Mouse (Mus musculus): ENCODE measurements around the gene 5330417C22Rik. TPM values are rescaled to one million over a fixed set of nuclear protein-coding genes. Genes with fewer than 3 reads are reported as not detected.
A peak's percentile ranks its signal among the peaks of the same experiment; 100 is the strongest.

Gene 5330417C22Rik
- total and polyA plus RNA-seq, 2 experiments from 2014 or later = 10.7 to 17.3 TPM

- TF ChIP-seq CTCF (IDR thresholded peaks at IDR 0.05; ENCODE audit: low read depth) = peak; percentile 66
- DNase-seq (ENCODE audit: low spot score) (no peak), ATAC-seq (no peak)
- WGBS = 88% methylated on average over 6 of the region's 6 CpGs
- Histone ChIP-seq H3K4me1 (ENCODE audit: insufficient read depth, low read length) (no peaks in the 10 kb centered on the region), H3K36me3 (ENCODE audit: insufficient read depth, low read length) (no peaks in the 10 kb centered on the region), H3K27ac (no peak overlapping the region), H3K4me2 (ENCODE audit: low read depth, low read length) (no peak overlapping the region), H3K9ac (replicated peaks; ENCODE audit: low read length) (no peak overlapping the region), H3K4me3 (ENCODE audit: low read length) (no peak overlapping the region), H3K9me3 (ENCODE audit: low read length) (no peaks in the 10 kb centered on the region), H3K27me3 (ENCODE audit: insufficient read depth, low read length) (no peaks in the 10 kb centered on the region)
Measured at GRCm38 (mm10) chr3:108466425-108466824, 69.9 kb downstream of the 5330417C22Rik start.

GRCm38 (mm10) chr3:108458866-108459265, 77.5 kb downstream of the 5330417C22Rik start:
- no peak overlapping the region for H3K4me3 ChIP-seq (ENCODE audit: low read length)

GRCm38 (mm10) chr3:108458380-108458779, 78.0 kb downstream of the 5330417C22Rik start:
- DNase-seq (ENCODE audit: low spot score) = no peak
- H3K27ac ChIP-seq = no peak overlapping the region
- H3K27me3 ChIP-seq (ENCODE audit: insufficient read depth, low read length) = no peaks in the 10 kb centered on the region
- H3K36me3 ChIP-seq (ENCODE audit: insufficient read depth, low read length) = no peaks in the 10 kb centered on the region
- H3K4me2 ChIP-seq (ENCODE audit: low read depth, low read length) = no peak overlapping the region
- H3K9me3 ChIP-seq (ENCODE audit: low read length) = no peaks in the 10 kb centered on the region
- no peak overlapping the region for H3K4me3 ChIP-seq (ENCODE audit: low read length)
- H3K4me1 ChIP-seq (ENCODE audit: insufficient read depth, low read length) = no peaks in the 10 kb centered on the region
- no peak overlapping the region for H3K9ac ChIP-seq (replicated peaks; ENCODE audit: low read length)
- 60% methylated on average over 14 of the region's 14 CpGs for WGBS
- ATAC-seq = no peak
- TF ChIP-seq CTCF (IDR thresholded peaks at IDR 0.05; ENCODE audit: low read depth) = no peak

More at GRCm38 (mm10) chr3:108458866-108459265, 77.5 kb downstream of the 5330417C22Rik start:
- no peaks in the 10 kb centered on the region for H3K27me3 ChIP-seq (ENCODE audit: insufficient read depth, low read length)
- no peaks in the 10 kb centered on the region for H3K36me3 ChIP-seq (ENCODE audit: insufficient read depth, low read length)
- 49% methylated on average over 10 of the region's 10 CpGs for WGBS
- H3K4me2 ChIP-seq (ENCODE audit: low read depth, low read length) = no peak overlapping the region
- no peak overlapping the region for H3K27ac ChIP-seq
- H3K9ac ChIP-seq (replicated peaks; ENCODE audit: low read length) = no peak overlapping the region
- H3K9me3 ChIP-seq (ENCODE audit: low read length) = no peaks in the 10 kb centered on the region
- peak; percentile 38 for DNase-seq (ENCODE audit: low spot score)
- no peaks in the 10 kb centered on the region for H3K4me1 ChIP-seq (ENCODE audit: insufficient read depth, low read length)
- TF ChIP-seq CTCF (IDR thresholded peaks at IDR 0.05; ENCODE audit: low read depth) = no peak
- no peak for ATAC-seq

GRCm38 (mm10) chr3:108454172-108454571, 82.2 kb downstream of the 5330417C22Rik start:
- Histone ChIP-seq H3K36me3 (ENCODE audit: insufficient read depth, low read length) (no peaks in the 10 kb centered on the region), H3K27me3 (ENCODE audit: insufficient read depth, low read length) (no peaks in the 10 kb centered on the region), H3K9ac (replicated peaks; ENCODE audit: low read length) (no peak overlapping the region), H3K27ac (no peak overlapping the region), H3K4me1 (ENCODE audit: insufficient read depth, low read length) (no peaks in the 10 kb centered on the region), H3K4me2 (ENCODE audit: low read depth, low read length) (no peak overlapping the region), H3K9me3 (ENCODE audit: low read length) (no peaks in the 10 kb centered on the region), H3K4me3 (ENCODE audit: low read length) (no peak overlapping the region)
- ATAC-seq (no peak), DNase-seq (ENCODE audit: low spot score) (no peak)
- TF ChIP-seq CTCF (IDR thresholded peaks at IDR 0.05; ENCODE audit: low read depth) = no peak
- WGBS = 71% methylated on average over 1 of the region's 1 CpGs

GRCm38 (mm10) chr3:108451969-108452368, 84.4 kb downstream of the 5330417C22Rik start:
- 83% methylated on average over 2 of the region's 2 CpGs for WGBS
- Histone ChIP-seq H3K4me2 (ENCODE audit: low read depth, low read length) (no peak overlapping the region), H3K27ac (no peak overlapping the region), H3K4me3 (ENCODE audit: low read length) (no peak overlapping the region), H3K4me1 (ENCODE audit: insufficient read depth, low read length) (no peaks in the 10 kb centered on the region), H3K36me3 (ENCODE audit: insufficient read depth, low read length) (no peaks in the 10 kb centered on the region), H3K9ac (replicated peaks; ENCODE audit: low read length) (no peak overlapping the region), H3K9me3 (ENCODE audit: low read length) (no peaks in the 10 kb centered on the region), H3K27me3 (ENCODE audit: insufficient read depth, low read length) (no peaks in the 10 kb centered on the region)
- TF ChIP-seq CTCF (IDR thresholded peaks at IDR 0.05; ENCODE audit: low read depth) = no peak
- DNase-seq (ENCODE audit: low spot score) (no peak), ATAC-seq (no peak)

GRCm38 (mm10) chr3:108445366-108445705, 91.0 kb downstream of the 5330417C22Rik start:
- H3K36me3 ChIP-seq (ENCODE audit: insufficient read depth, low read length) = no peaks in the 10 kb centered on the region
- peak overlapping the region; percentile 91 for H3K27ac ChIP-seq
- DNase-seq (ENCODE audit: low spot score) (no peak), ATAC-seq (peak; percentile 43; the same call in 1 of the 2 replicates)
- H3K9me3 ChIP-seq (ENCODE audit: low read length) = no peaks in the 10 kb centered on the region
- H3K4me1 ChIP-seq (ENCODE audit: insufficient read depth, low read length) = peaks cover 10% of the 10 kb centered on the region
- H3K27me3 ChIP-seq (ENCODE audit: insufficient read depth, low read length) = no peaks in the 10 kb centered on the region
- TF ChIP-seq CTCF (IDR thresholded peaks at IDR 0.05; ENCODE audit: low read depth) = no peak
- H3K9ac ChIP-seq (replicated peaks; ENCODE audit: low read length) = peak overlapping the region; percentile 88
- peak overlapping the region; percentile 88 for H3K4me2 ChIP-seq (ENCODE audit: low read depth, low read length)
- 10% methylated on average over 6 of the region's 6 CpGs for WGBS
- H3K4me3 ChIP-seq (ENCODE audit: low read length) = peak overlapping the region; percentile 81

GRCm38 (mm10) chr3:108444698-108445365, 91.5 kb downstream of the 5330417C22Rik start, which contains the start of gene Sars:
TSS of gene Sars (minus strand) at chr3:108445209.
- peak; percentile 49 for TF ChIP-seq CTCF (IDR thresholded peaks at IDR 0.05; ENCODE audit: low read depth)
- Histone ChIP-seq H3K27me3 (ENCODE audit: insufficient read depth, low read length) (no peaks in the 10 kb centered on the region), H3K27ac (peak within 1 kb of the TSS; percentile 91), H3K9ac (replicated peaks; ENCODE audit: low read length) (peak within 1 kb of the TSS; percentile 88), H3K4me3 (ENCODE audit: low read length) (peak within 1 kb of the TSS; percentile 81), H3K4me1 (ENCODE audit: insufficient read depth, low read length) (peaks cover 10% of the 10 kb centered on the region), H3K9me3 (ENCODE audit: low read length) (no peaks in the 10 kb centered on the region), H3K4me2 (ENCODE audit: low read depth, low read length) (peak within 1 kb of the TSS; percentile 88), H3K36me3 (ENCODE audit: insufficient read depth, low read length) (no peaks in the 10 kb centered on the region)
- ATAC-seq (peak; percentile 96), DNase-seq (ENCODE audit: low spot score) (peak; percentile 97)
- WGBS = 0% methylated on average over 38 of the region's 41 CpGs

Measured in hindbrain, postnatal 0 days (tissue).